Mouse (Mus musculus): Measurements from ENCODE around the gene Mark1.

GRCm38 (mm10) chr1:185047516-185048247 lies 48.3 kb upstream of the Mark1 start:
- TF ChIP-seq GATA1 (IDR thresholded peaks at IDR 0.05; ENCODE audit: borderline replicate concordance, low read length) (no peak), CTCF (IDR thresholded peaks at IDR 0.05; ENCODE audit: low read depth, low read length) (no peak), GATA2 (IDR thresholded peaks at IDR 0.05; ENCODE audit: borderline replicate concordance, low read depth, low read length) (no peak)

All from G1E (cell line).